Mouse (Mus musculus): ENCODE data around the gene Ak7.

GRCm38 (mm10) chr12:105727268-105727667, 21.5 kb downstream of the Ak7 start:
- no peak for TF ChIP-seq CTCF (IDR thresholded peaks at IDR 0.05; ENCODE audit: extremely low read depth, insufficient read depth, low read length)
- TF ChIP-seq POLR2A (IDR thresholded peaks at IDR 0.05; ENCODE audit: extremely low read depth, insufficient read depth, low read length), result no peak
